Mouse (Mus musculus): ENCODE data around the gene Evi5l. TPM values are rescaled to one million over a fixed set of nuclear protein-coding genes. Genes with fewer than 3 reads are reported as not detected.

Evi5l gene
- polyA plus RNA-seq, 2 experiments = 24.6 to 35.9 TPM

GRCm38 (mm10) chr8:4259805-4260170 is 93.4 kb downstream of the Evi5l start:
- peaks cover 15% of the 10 kb centered on the region for H3K4me1 ChIP-seq (ENCODE audit: control insufficient read depth, insufficient read depth, low read length)
- DNase-seq (ENCODE audit: low spot score) (no peak), ATAC-seq (ENCODE audit: low FRiP score, low read depth) (no peak)
- H3K4me3 ChIP-seq (replicated peaks; ENCODE audit: low read length) = peak overlapping the region; percentile 84; the same call in 1 of the 2 replicates
- no peak overlapping the region for H3K27ac ChIP-seq (replicated peaks; ENCODE audit: low read depth, low read length)
- no peak overlapping the region; the same call in 1 of the 2 replicates for H3K9ac ChIP-seq (ENCODE audit: low read depth, low read length, severe bottlenecking)
- WGBS = 78% methylated on average over 4 of the region's 4 CpGs
- H3K4me2 ChIP-seq (replicated peaks; ENCODE audit: low read depth, low read length, severe bottlenecking) = no peak overlapping the region
- H3K36me3 ChIP-seq (ENCODE audit: control insufficient read depth, insufficient read depth, low read length) = peaks cover 72% of the 10 kb centered on the region
- TF ChIP-seq POLR2A (IDR thresholded peaks at IDR 0.05; ENCODE audit: borderline replicate concordance, extremely low read depth, insufficient read depth, insufficient read length) = no peak
- no peaks in the 10 kb centered on the region for H3K9me3 ChIP-seq (ENCODE audit: control insufficient read depth, low read length)
- no peaks in the 10 kb centered on the region for H3K27me3 ChIP-seq (ENCODE audit: control insufficient read depth, insufficient read depth, low read length)

Other genes with a start within 250 kb of the Evi5l start
- gene Cd209b, start 239.7 kb upstream of the Evi5l start, polyA plus RNA-seq (2012; rRNA removed) = not detected in 2 replicates
- gene Cd209b, start 239.7 kb upstream of the Evi5l start, polyA plus RNA-seq (2014; fragmentation: Nextera tagmentation; extraction: Ambion mirVana) = not detected in 2 replicates
- gene Cd209c, start 211.8 kb upstream of the Evi5l start, polyA plus RNA-seq (2012; rRNA removed) = 0.08 TPM in 1 of 2 replicates, not detected in the other
- gene Cd209c, start 211.8 kb upstream of the Evi5l start, polyA plus RNA-seq (2014; fragmentation: Nextera tagmentation; extraction: Ambion mirVana) = 0.50 and 0.58 TPM in 2 replicates
- gene Cd209f, start 60.7 kb upstream of the Evi5l start, polyA plus RNA-seq (2012; rRNA removed) = 0.09 TPM in 1 of 2 replicates, not detected in the other
- gene Cd209f, start 60.7 kb upstream of the Evi5l start, polyA plus RNA-seq (2014; fragmentation: Nextera tagmentation; extraction: Ambion mirVana) = not detected in 2 replicates
- not detected in 2 replicates for gene Cd209g, start 32.5 kb upstream of the Evi5l start, polyA plus RNA-seq (2012; rRNA removed)
- gene Cd209g, start 32.5 kb upstream of the Evi5l start, polyA plus RNA-seq (2014; fragmentation: Nextera tagmentation; extraction: Ambion mirVana) = not detected in 2 replicates
- 1.5 and 1.7 TPM in 2 replicates for gene Prr36, start 50.9 kb downstream of the Evi5l start, polyA plus RNA-seq (2012; rRNA removed)
- 1.0 and 1.2 TPM in 2 replicates for gene Prr36, start 50.9 kb downstream of the Evi5l start, polyA plus RNA-seq (2014; fragmentation: Nextera tagmentation; extraction: Ambion mirVana)
- gene Lrrc8e, start 60.3 kb downstream of the Evi5l start, polyA plus RNA-seq (2012; rRNA removed) = 0.30 and 0.36 TPM in 2 replicates
- gene Lrrc8e, start 60.3 kb downstream of the Evi5l start, polyA plus RNA-seq (2014; fragmentation: Nextera tagmentation; extraction: Ambion mirVana) = 0.37 and 0.40 TPM in 2 replicates
- 65.3 and 68.3 TPM in 2 replicates for gene Map2k7, start 72.2 kb downstream of the Evi5l start, polyA plus RNA-seq (2012; rRNA removed)
- gene Map2k7, start 72.2 kb downstream of the Evi5l start, polyA plus RNA-seq (2014; fragmentation: Nextera tagmentation; extraction: Ambion mirVana) = 18.5 and 25.8 TPM in 2 replicates
- gene Gm49320, start 72.3 kb downstream of the Evi5l start, polyA plus RNA-seq (2012; rRNA removed) = 8.5 and 10.2 TPM in 2 replicates
- 1.2 and 1.3 TPM in 2 replicates for gene Gm49320, start 72.3 kb downstream of the Evi5l start, polyA plus RNA-seq (2014; fragmentation: Nextera tagmentation; extraction: Ambion mirVana)
- 63.0 and 98.7 TPM in 2 replicates for gene Tgfbr3l, start 81.6 kb downstream of the Evi5l start, polyA plus RNA-seq (2012; rRNA removed)
- 4.6 and 5.3 TPM in 2 replicates for gene Tgfbr3l, start 81.6 kb downstream of the Evi5l start, polyA plus RNA-seq (2014; fragmentation: Nextera tagmentation; extraction: Ambion mirVana)
- 52.6 and 61.4 TPM in 2 replicates for gene Snapc2, start 86.5 kb downstream of the Evi5l start, polyA plus RNA-seq (2012; rRNA removed)
- 50.6 and 55.8 TPM in 2 replicates for gene Snapc2, start 86.5 kb downstream of the Evi5l start, polyA plus RNA-seq (2014; fragmentation: Nextera tagmentation; extraction: Ambion mirVana)
- 102 and 151 TPM in 2 replicates for gene Ctxn1, start 92.7 kb downstream of the Evi5l start, polyA plus RNA-seq (2012; rRNA removed)
- gene Ctxn1, start 92.7 kb downstream of the Evi5l start, polyA plus RNA-seq (2014; fragmentation: Nextera tagmentation; extraction: Ambion mirVana) = 54.9 and 62.4 TPM in 2 replicates
- 100 and 103 TPM in 2 replicates for gene Timm44, start 109.3 kb downstream of the Evi5l start, polyA plus RNA-seq (2012; rRNA removed)
- 69.1 and 75.8 TPM in 2 replicates for gene Timm44, start 109.3 kb downstream of the Evi5l start, polyA plus RNA-seq (2014; fragmentation: Nextera tagmentation; extraction: Ambion mirVana)
- gene Ccl25, start 158.6 kb downstream of the Evi5l start, polyA plus RNA-seq (2012; rRNA removed) = 12.4 and 14.8 TPM in 2 replicates
- 11.4 and 11.5 TPM in 2 replicates for gene Ccl25, start 158.6 kb downstream of the Evi5l start, polyA plus RNA-seq (2014; fragmentation: Nextera tagmentation; extraction: Ambion mirVana)
- gene Elavl1, start 158.8 kb downstream of the Evi5l start, polyA plus RNA-seq (2012; rRNA removed) = 91.1 and 101 TPM in 2 replicates
- gene Elavl1, start 158.8 kb downstream of the Evi5l start, polyA plus RNA-seq (2014; fragmentation: Nextera tagmentation; extraction: Ambion mirVana) = 226 and 237 TPM in 2 replicates

Measured in limb, embryonic 14.5 days (tissue).